Mouse (Mus musculus): ENCODE data around the gene Diaph2. TPM values are rescaled to one million over a fixed set of nuclear protein-coding genes. Genes with fewer than 3 reads are reported as not detected.

Gene Diaph2
- total and polyA plus RNA-seq, 2 experiments from 2014 or later: 4.8 to 9.5 TPM

DNA sequence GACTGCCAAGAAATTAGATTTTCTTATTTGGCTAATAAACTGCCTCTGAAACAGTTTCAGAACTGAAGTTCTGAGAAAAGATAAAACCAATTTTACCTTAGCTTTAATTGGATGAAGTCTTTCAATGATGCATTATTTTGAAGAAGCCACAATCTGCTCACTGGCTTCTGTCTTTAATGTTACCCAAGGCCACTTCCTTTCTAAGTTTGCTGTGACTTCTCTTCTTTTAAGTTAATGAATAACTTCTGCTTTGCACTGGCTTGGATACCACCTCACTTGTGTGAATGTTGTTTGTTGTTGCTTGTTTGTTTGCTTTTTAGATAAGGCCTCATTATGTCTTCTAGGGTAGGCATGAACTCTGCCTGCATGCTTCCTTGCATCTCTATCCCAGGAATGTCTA, 10.3 kb upstream of the Diaph2 start:
- no peaks in the 10 kb centered on the region for H3K4me1 ChIP-seq (ENCODE audit: control insufficient read depth, insufficient read depth)
- no peak overlapping the region for H3K27ac ChIP-seq (ENCODE audit: low read depth)
- no peak for ATAC-seq (ENCODE audit: insufficient read depth, low read depth)
- no peak for DNase-seq (ENCODE audit: low spot score)
- TF ChIP-seq CTCF (IDR thresholded peaks at IDR 0.05; ENCODE audit: low read depth) (no peak), EP300 (IDR thresholded peaks at IDR 0.05; ENCODE audit: low read depth) (no peak)
- H3K4me3 ChIP-seq (ENCODE audit: low read depth, low read length): no peak overlapping the region
- H3K36me3 ChIP-seq (replicated peaks; ENCODE audit: control insufficient read depth, insufficient read depth, low read length): no peaks in the 10 kb centered on the region
- no peak overlapping the region for H3K4me2 ChIP-seq (ENCODE audit: low read depth, low read length)
- no peaks in the 10 kb centered on the region for H3K9me3 ChIP-seq (replicated peaks; ENCODE audit: control insufficient read depth, low read length)
- no peak overlapping the region for H3K9ac ChIP-seq (replicated peaks; ENCODE audit: low read depth, low read length)
- H3K27me3 ChIP-seq (ENCODE audit: control insufficient read depth, insufficient read depth, low read length): no peaks in the 10 kb centered on the region

DNA sequence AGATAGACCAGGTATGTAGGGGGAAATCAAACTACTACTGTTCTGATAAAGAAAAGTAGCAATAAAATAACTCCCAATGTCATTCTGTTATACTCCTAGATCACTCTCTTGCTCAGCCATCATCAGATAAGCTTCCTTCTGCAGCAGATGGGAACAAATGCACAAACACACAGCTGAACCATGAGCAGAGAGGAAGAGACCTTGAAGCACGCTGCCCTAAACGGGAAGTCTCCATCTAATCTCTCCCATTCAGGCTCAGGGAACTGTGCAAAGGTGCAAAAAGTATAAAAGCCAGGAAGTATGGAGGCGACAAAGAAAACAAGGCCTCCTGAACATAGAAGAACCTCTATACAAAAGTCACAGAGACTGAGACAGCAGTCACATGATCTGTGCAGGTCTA, 6.6 kb upstream of the Diaph2 start:
- Histone ChIP-seq H3K4me2 (ENCODE audit: low read depth, low read length) (no peak overlapping the region), H3K27me3 (ENCODE audit: control insufficient read depth, insufficient read depth, low read length) (no peaks in the 10 kb centered on the region), H3K36me3 (replicated peaks; ENCODE audit: control insufficient read depth, insufficient read depth, low read length) (no peaks in the 10 kb centered on the region), H3K27ac (ENCODE audit: low read depth) (no peak overlapping the region), H3K9me3 (replicated peaks; ENCODE audit: control insufficient read depth, low read length) (no peaks in the 10 kb centered on the region), H3K9ac (replicated peaks; ENCODE audit: low read depth, low read length) (no peak overlapping the region), H3K4me3 (ENCODE audit: low read depth, low read length) (no peak overlapping the region), H3K4me1 (ENCODE audit: control insufficient read depth, insufficient read depth) (no peaks in the 10 kb centered on the region)
- DNase-seq (ENCODE audit: low spot score) (no peak), ATAC-seq (ENCODE audit: insufficient read depth, low read depth) (no peak)
- TF ChIP-seq CTCF (IDR thresholded peaks at IDR 0.05; ENCODE audit: low read depth) (no peak), EP300 (IDR thresholded peaks at IDR 0.05; ENCODE audit: low read depth) (no peak)
- 63% methylated on average over 3 of the region's 3 CpGs for WGBS

DNA sequence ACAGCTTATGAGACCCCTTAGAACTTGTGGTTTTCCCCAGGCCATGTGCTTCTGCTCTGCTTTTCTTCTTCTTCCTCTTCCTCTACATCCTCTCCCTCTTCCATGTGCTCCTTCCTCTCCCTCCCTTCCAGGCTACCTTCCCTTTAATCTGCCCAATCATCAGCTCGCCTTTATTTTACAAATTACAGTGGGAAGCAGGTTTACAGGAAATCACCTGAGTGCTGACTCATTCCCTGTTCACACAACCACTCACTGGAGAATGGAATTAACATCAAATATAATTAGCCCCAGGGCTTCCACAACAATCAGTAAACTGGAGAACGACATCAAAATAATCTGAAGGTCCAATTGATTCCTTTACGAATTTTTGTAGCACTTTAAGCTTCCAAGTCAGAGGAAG, 3.6 kb upstream of the Diaph2 start:
- no peaks in the 10 kb centered on the region for H3K27me3 ChIP-seq (ENCODE audit: control insufficient read depth, insufficient read depth, low read length)
- ATAC-seq (ENCODE audit: insufficient read depth, low read depth) (no peak), DNase-seq (ENCODE audit: low spot score) (no peak)
- no peaks in the 10 kb centered on the region for H3K9me3 ChIP-seq (replicated peaks; ENCODE audit: control insufficient read depth, low read length)
- H3K27ac ChIP-seq (ENCODE audit: low read depth): no peak overlapping the region
- H3K4me1 ChIP-seq (ENCODE audit: control insufficient read depth, insufficient read depth): no peaks in the 10 kb centered on the region
- TF ChIP-seq EP300 (IDR thresholded peaks at IDR 0.05; ENCODE audit: low read depth) (no peak), CTCF (IDR thresholded peaks at IDR 0.05; ENCODE audit: low read depth) (no peak)
- no peaks in the 10 kb centered on the region for H3K36me3 ChIP-seq (replicated peaks; ENCODE audit: control insufficient read depth, insufficient read depth, low read length)
- no peak overlapping the region for H3K4me3 ChIP-seq (ENCODE audit: low read depth, low read length)
- WGBS: 57% methylated on average over 3 of the region's 3 CpGs
- no peak overlapping the region for H3K4me2 ChIP-seq (ENCODE audit: low read depth, low read length)
- no peak overlapping the region for H3K9ac ChIP-seq (replicated peaks; ENCODE audit: low read depth, low read length)

DNA sequence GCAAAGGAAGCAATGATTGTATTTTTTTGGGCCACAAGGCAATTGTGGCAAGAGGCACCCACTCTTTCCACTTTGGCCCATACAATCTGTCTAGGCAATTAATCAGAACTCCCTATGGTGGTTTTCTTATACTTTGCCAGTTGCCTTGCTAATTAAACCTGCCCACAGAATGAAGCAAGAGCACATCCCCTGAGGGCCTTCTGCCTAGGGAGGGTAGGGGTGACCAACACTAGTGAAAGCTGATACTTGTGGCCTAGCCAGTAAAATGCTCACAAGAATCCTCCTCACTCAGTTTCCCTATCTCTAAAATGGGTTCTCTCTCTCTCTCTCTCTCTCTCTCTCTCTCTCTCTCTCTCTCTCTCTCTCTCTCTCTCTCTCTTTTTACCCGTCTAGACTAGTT, 440 bp upstream of the Diaph2 start:
- H3K4me3 ChIP-seq (ENCODE audit: low read depth, low read length): peak overlapping the region; percentile 76
- no peaks in the 10 kb centered on the region for H3K4me1 ChIP-seq (ENCODE audit: control insufficient read depth, insufficient read depth)
- 0 out of 2 replicates have a peak overlapping the region, but pooled peaks have one; percentile 79 for H3K9ac ChIP-seq (replicated peaks; ENCODE audit: low read depth, low read length)
- peak overlapping the region; percentile 67 for H3K4me2 ChIP-seq (ENCODE audit: low read depth, low read length)
- H3K27me3 ChIP-seq (ENCODE audit: control insufficient read depth, insufficient read depth, low read length): no peaks in the 10 kb centered on the region
- 11% methylated on average over 1 of the region's 1 CpGs for WGBS
- no peak for DNase-seq (ENCODE audit: low spot score)
- H3K27ac ChIP-seq (ENCODE audit: low read depth): 0 out of 2 replicates have a peak overlapping the region, but pooled peaks have one; percentile 79
- TF ChIP-seq EP300 (IDR thresholded peaks at IDR 0.05; ENCODE audit: low read depth) (no peak), CTCF (IDR thresholded peaks at IDR 0.05; ENCODE audit: low read depth) (no peak)
- H3K36me3 ChIP-seq (replicated peaks; ENCODE audit: control insufficient read depth, insufficient read depth, low read length): no peaks in the 10 kb centered on the region
- no peaks in the 10 kb centered on the region for H3K9me3 ChIP-seq (replicated peaks; ENCODE audit: control insufficient read depth, low read length)
- no peak for ATAC-seq (ENCODE audit: insufficient read depth, low read depth)

DNA sequence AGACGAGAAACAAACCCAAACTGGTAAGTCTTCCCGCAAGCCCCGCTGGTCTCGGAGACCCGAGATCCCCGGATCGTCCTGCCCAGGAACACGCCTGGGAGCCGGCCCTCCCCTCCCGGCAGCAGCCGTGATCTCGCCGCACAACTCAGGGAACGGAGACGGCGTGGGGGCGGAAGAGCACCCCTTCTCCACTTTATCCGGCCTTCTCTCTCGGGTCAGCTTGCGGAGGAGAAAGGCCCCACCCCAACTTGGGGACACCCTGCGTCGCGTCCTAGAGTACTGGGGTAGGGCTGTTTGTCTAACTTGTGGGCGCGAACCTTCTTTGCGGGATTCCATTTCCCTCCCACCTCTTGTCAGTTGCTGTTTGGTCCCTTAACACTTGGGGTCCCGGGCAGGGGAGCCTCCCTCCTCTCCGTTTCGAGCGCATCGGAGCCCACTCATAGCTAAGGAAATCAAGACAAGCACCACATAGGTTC, 590 bp downstream of the Diaph2 start:
- peak overlapping the region; percentile 79 for H3K27ac ChIP-seq (ENCODE audit: low read depth)
- H3K9me3 ChIP-seq (replicated peaks; ENCODE audit: control insufficient read depth, low read length): no peaks in the 10 kb centered on the region
- no peaks in the 10 kb centered on the region for H3K4me1 ChIP-seq (ENCODE audit: control insufficient read depth, insufficient read depth)
- TF ChIP-seq EP300 (IDR thresholded peaks at IDR 0.05; ENCODE audit: low read depth): no peak
- no peak for TF ChIP-seq CTCF (IDR thresholded peaks at IDR 0.05; ENCODE audit: low read depth)
- 16% methylated on average over 26 of the region's 31 CpGs for WGBS
- H3K27me3 ChIP-seq (ENCODE audit: control insufficient read depth, insufficient read depth, low read length): no peaks in the 10 kb centered on the region
- H3K36me3 ChIP-seq (replicated peaks; ENCODE audit: control insufficient read depth, insufficient read depth, low read length): no peaks in the 10 kb centered on the region
- H3K9ac ChIP-seq (replicated peaks; ENCODE audit: low read depth, low read length): peak overlapping the region; percentile 79
- peak; percentile 7 for DNase-seq (ENCODE audit: low spot score)
- peak overlapping the region; percentile 67 for H3K4me2 ChIP-seq (ENCODE audit: low read depth, low read length)
- ATAC-seq (ENCODE audit: insufficient read depth, low read depth): peak; percentile 65
- H3K4me3 ChIP-seq (ENCODE audit: low read depth, low read length): peak overlapping the region; percentile 76

DNA sequence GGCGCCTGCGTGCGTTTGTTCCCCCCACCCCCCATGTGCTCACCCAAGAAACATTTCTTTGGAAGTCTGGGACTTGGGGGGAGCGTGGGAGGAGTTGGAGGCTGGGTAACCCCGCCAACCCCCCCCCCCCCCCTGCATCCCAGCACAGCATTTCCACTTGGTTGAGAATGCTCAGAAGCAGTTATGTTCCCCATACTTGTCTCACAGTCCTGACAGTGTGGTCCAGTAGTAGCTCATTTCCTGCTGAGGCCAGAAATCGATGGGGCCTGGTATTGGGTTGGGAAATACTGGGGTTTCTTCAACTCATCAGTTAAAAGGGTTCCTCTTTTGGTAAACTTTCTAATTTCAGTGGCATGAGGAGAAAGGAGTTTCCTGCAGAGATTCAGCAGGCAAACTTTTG, 1.1 kb downstream of the Diaph2 start:
- Histone ChIP-seq H3K9me3 (replicated peaks; ENCODE audit: control insufficient read depth, low read length) (no peaks in the 10 kb centered on the region), H3K27me3 (ENCODE audit: control insufficient read depth, insufficient read depth, low read length) (no peaks in the 10 kb centered on the region), H3K9ac (replicated peaks; ENCODE audit: low read depth, low read length) (peak overlapping the region; percentile 79), H3K36me3 (replicated peaks; ENCODE audit: control insufficient read depth, insufficient read depth, low read length) (no peaks in the 10 kb centered on the region), H3K4me1 (ENCODE audit: control insufficient read depth, insufficient read depth) (no peaks in the 10 kb centered on the region), H3K4me2 (ENCODE audit: low read depth, low read length) (peak overlapping the region; percentile 67), H3K4me3 (ENCODE audit: low read depth, low read length) (peak overlapping the region; percentile 76), H3K27ac (ENCODE audit: low read depth) (peak overlapping the region; percentile 79)
- DNase-seq (ENCODE audit: low spot score): peak; percentile 8
- WGBS: 7% methylated on average over 6 of the region's 6 CpGs
- TF ChIP-seq EP300 (IDR thresholded peaks at IDR 0.05; ENCODE audit: low read depth): no peak
- TF ChIP-seq CTCF (IDR thresholded peaks at IDR 0.05; ENCODE audit: low read depth): no peak
- no peak for ATAC-seq (ENCODE audit: insufficient read depth, low read depth)

Data from heart, postnatal 0 days (tissue).